Comparison of ENCODE assay signal across 33 mouse cellular contexts in genomic region chr14:32055781-32056180, GRCm38 (mm10). TPM values are rescaled to one million over a fixed set of nuclear protein-coding genes. Genes with fewer than 3 reads are reported as not detected.
DNase-seq lines count a peak whose midpoint lies in the region; ATAC-seq and TF ChIP-seq lines count a peak whose summit lies in the region.
"Had no signal": no experiment of that assay in that cellular context is flagged by ENCODE, and none has a peak within 500 bp of the region (broad histone marks: within the 10 kb centered on the region; RNA-seq: fewer than 3 reads in every experiment).

No protein-coding gene starts in this region.

- H3K27ac ChIP-seq in heart, embryonic 13.5 days (replicated peaks) = peak overlapping the region; percentile 69
- no peak overlapping the region for H3K27ac ChIP-seq in intestine, postnatal 0 days (ENCODE audit: low read depth, low read length)
- H3K27ac ChIP-seq: embryonic facial prominence, embryonic 13.5 days; hindbrain, embryonic 15.5 days; limb, embryonic 10.5 days; limb, embryonic 15.5 days; liver, embryonic 14.5 days; macrophage; midbrain, embryonic 13.5 days; stomach, embryonic 15.5 days had no signal

- H3K27me3 ChIP-seq in heart, embryonic 13.5 days (replicated peaks) = no peaks in the 10 kb centered on the region
- no peaks in the 10 kb centered on the region for H3K27me3 ChIP-seq in intestine, postnatal 0 days (replicated peaks; ENCODE audit: control insufficient read depth, insufficient read depth, low read length)
- H3K27me3 ChIP-seq: embryonic facial prominence, embryonic 13.5 days; hindbrain, embryonic 15.5 days; limb, embryonic 15.5 days; midbrain, embryonic 13.5 days; stomach, embryonic 15.5 days had no signal

- H3K4me2 ChIP-seq in heart, embryonic 13.5 days = peak overlapping the region; percentile 4
- no peak overlapping the region for H3K4me2 ChIP-seq in intestine, postnatal 0 days (replicated peaks; ENCODE audit: low read depth)
- H3K4me2 ChIP-seq: hindbrain, embryonic 15.5 days; limb, embryonic 15.5 days; midbrain, embryonic 13.5 days; stomach, embryonic 15.5 days had no signal

- DNase-seq in heart, adult 18-20 months = peak; percentile 57 to 64
- no peak for DNase-seq in heart, postnatal 25 days (ENCODE audit: low spot score)
- DNase-seq in heart, adult 9 months (ENCODE audit: low spot score in 2 of 2) = peak; percentile 41 to 42
- DNase-seq in heart, postnatal 10 days = peak; percentile 59 to 60
- DNase-seq in layer of hippocampus, adult 9-10 months (ENCODE audit: low spot score) = no peak
- DNase-seq in left cerebral cortex, adult 18-20 months (ENCODE audit: low spot score in 2 of 2) = no peak
- DNase-seq: adrenal gland, adult 8-10 months; cerebellum, adult 9-10 months; cerebellum, postnatal 36 days; gastrocnemius, postnatal 10 days; kidney, adult 18-20 months; kidney, postnatal 4 days; layer of hippocampus, postnatal 36 days; lung, adult 2 months; lung, postnatal 10 days had no signal

- peak overlapping the region; percentile 55 for H3K9ac ChIP-seq in heart, embryonic 13.5 days
- H3K9ac ChIP-seq in intestine, postnatal 0 days (ENCODE audit: low read depth, low read length) = no peak overlapping the region
- H3K9ac ChIP-seq: embryonic facial prominence, embryonic 13.5 days; hindbrain, embryonic 15.5 days; limb, embryonic 15.5 days; liver, embryonic 14.5 days; midbrain, embryonic 13.5 days; stomach, embryonic 15.5 days had no signal

- no peaks in the 10 kb centered on the region for H3K36me3 ChIP-seq in heart, embryonic 13.5 days
- H3K36me3 ChIP-seq in intestine, postnatal 0 days (ENCODE audit: control insufficient read depth, insufficient read depth) = no peaks in the 10 kb centered on the region
- H3K36me3 ChIP-seq: embryonic facial prominence, embryonic 13.5 days; hindbrain, embryonic 15.5 days; limb, embryonic 10.5 days; limb, embryonic 15.5 days; midbrain, embryonic 13.5 days; stomach, embryonic 15.5 days had no signal

- peaks cover 25% of the 10 kb centered on the region for H3K4me1 ChIP-seq in heart, embryonic 13.5 days
- no peaks in the 10 kb centered on the region for H3K4me1 ChIP-seq in intestine, postnatal 0 days (replicated peaks; ENCODE audit: control insufficient read depth, insufficient read depth, low read length)
- H3K4me1 ChIP-seq: hindbrain, embryonic 15.5 days; limb, embryonic 15.5 days; midbrain, embryonic 13.5 days; stomach, embryonic 15.5 days had no signal

- TF ChIP-seq CTCF in intestine, postnatal 0 days (IDR thresholded peaks at IDR 0.05; ENCODE audit: low read depth) = no peak

- no peak for ATAC-seq in heart, embryonic 13.5 days (ENCODE audit: extremely low read depth, insufficient number of reproducible peaks, low FRiP score, low TSS enrichment)
- ATAC-seq in intestine, postnatal 0 days = no peak
- ATAC-seq: activated CD4-positive, CD25-positive, alpha-beta regulatory T cell, adult 4 months; CD4-positive, CD25-positive, alpha-beta regulatory T cell, adult 4 months; forebrain, embryonic 16.5 days; inflammation-experienced regulatory T-cells, adult 6 months; midbrain, embryonic 13.5 days had no signal

- intact Hi-C loops in heart, postnatal 25 days (cut with DNase I) = no loop called here
- intact Hi-C loops in heart, postnatal 10 days (cut with DNase I) = no loop called here

- H3K4me3 ChIP-seq in heart, embryonic 13.5 days = no peak overlapping the region
- H3K4me3 ChIP-seq in intestine, postnatal 0 days (ENCODE audit: low read depth, low read length) = no peak overlapping the region
- H3K4me3 ChIP-seq: embryonic facial prominence, embryonic 13.5 days; hindbrain, embryonic 15.5 days; limb, embryonic 10.5 days; limb, embryonic 15.5 days; midbrain, embryonic 13.5 days; stomach, embryonic 15.5 days had no signal

- no peaks in the 10 kb centered on the region for H3K9me3 ChIP-seq in heart, embryonic 13.5 days
- no peaks in the 10 kb centered on the region for H3K9me3 ChIP-seq in intestine, postnatal 0 days (ENCODE audit: control insufficient read depth)
- H3K9me3 ChIP-seq: embryonic facial prominence, embryonic 13.5 days; hindbrain, embryonic 15.5 days; limb, embryonic 10.5 days; limb, embryonic 15.5 days; midbrain, embryonic 13.5 days; stomach, embryonic 15.5 days had no signal

- WGBS in heart, embryonic 13.5 days = 22% methylated on average over 8 of the region's 8 CpGs
- WGBS in intestine, postnatal 0 days = 52% methylated on average over 8 of the region's 8 CpGs

RNA-seq across cellular contexts. Expression of gene Galnt15, which starts 27.0 kb away (rescaled TPM):
- 10 to 100 TPM; 13.5 to 14.5 TPM for total RNA-seq in heart, adult 18-20 months (2021)
- 10 to 100 TPM; 14.1 to 17.1 TPM for total RNA-seq in heart, postnatal 25 days (2021)
- 0.23 and 0.24 TPM in 2 replicates for polyA plus RNA-seq in heart, embryonic 13.5 days (2015; fragmentation: Nextera tagmentation; extraction: Ambion mirVana)
- total RNA-seq in heart, postnatal 10 days (2021) = 10 to 100 TPM; 11.6 to 13.0 TPM
- 0.35 and 0.42 TPM in 2 replicates for polyA plus RNA-seq in intestine, postnatal 0 days (2015; fragmentation: Nextera tagmentation; extraction: Ambion mirVana)
- total RNA-seq in left cerebral cortex, adult 18-20 months (2021) = 1 to 10 TPM; 1.8 to 2.6 TPM
- total RNA-seq: ES-E14; granulocyte monocyte progenitor cell, adult 5-6 weeks; megakaryocyte-erythroid progenitor cell, adult 5-6 weeks; monocyte, adult 5-6 weeks had no signal
- polyA plus RNA-seq: activated CD4-positive, CD25-positive, alpha-beta regulatory T cell, adult 4 months; CD4-positive, CD25-positive, alpha-beta regulatory T cell, adult 4 months; inflammation-experienced regulatory T-cells, adult 6 months; liver, embryonic 14.5 days; macrophage had no signal

RNA-seq across cellular contexts. Expression of gene Oxnad1, which starts 29.4 kb away (rescaled TPM):
- total RNA-seq in heart, adult 18-20 months (2021) = 10 to 100 TPM; 53.0 to 54.7 TPM
- 10 to 100 TPM; 50.4 to 56.2 TPM for total RNA-seq in heart, postnatal 25 days (2021)
- 31.9 and 38.8 TPM in 2 replicates for polyA plus RNA-seq in heart, embryonic 13.5 days (2015; fragmentation: Nextera tagmentation; extraction: Ambion mirVana)
- 10 to 100 TPM; 45.1 to 49.3 TPM for total RNA-seq in heart, postnatal 10 days (2021)
- 19.3 and 22.4 TPM in 2 replicates for polyA plus RNA-seq in intestine, postnatal 0 days (2015; fragmentation: Nextera tagmentation; extraction: Ambion mirVana)
- 10 to 100 TPM; 13.3 to 15.0 TPM for total RNA-seq in left cerebral cortex, adult 18-20 months (2021)

RNA-seq across cellular contexts. Expression of gene Dph3, which starts 29.7 kb away (rescaled TPM):
- 10 to 100 TPM; 89.0 to 90.5 TPM for total RNA-seq in heart, adult 18-20 months (2021)
- total RNA-seq in heart, postnatal 25 days (2021) = 10 to 100 TPM; 88.8 to 91.0 TPM
- polyA plus RNA-seq in heart, embryonic 13.5 days (2015; fragmentation: Nextera tagmentation; extraction: Ambion mirVana) = 76.6 and 96.8 TPM in 2 replicates
- 10 to 100 TPM; 83.4 to 83.7 TPM for total RNA-seq in heart, postnatal 10 days (2021)
- polyA plus RNA-seq in intestine, postnatal 0 days (2015; fragmentation: Nextera tagmentation; extraction: Ambion mirVana) = 103 and 111 TPM in 2 replicates
- 10 to 100 TPM; 40.2 to 45.3 TPM for total RNA-seq in left cerebral cortex, adult 18-20 months (2021)

Comparison
In these comparisons a context has a peak if more than half of its experiments do, and no peak if none do; other contexts are left out.
1. DNase-seq: peak in heart, adult 18-20 months (2 of 2), heart, adult 9 months (2 of 2) and heart, postnatal 10 days (2 of 2); none in heart, postnatal 25 days (single experiment), layer of hippocampus, adult 9-10 months (single experiment) and left cerebral cortex, adult 18-20 months (0 of 2).